Mouse (Mus musculus) intestine, postnatal 0 days (tissue): Measurements from ENCODE around the gene Grin2a. TPM values are rescaled to one million over a fixed set of nuclear protein-coding genes. Genes with fewer than 3 reads are reported as not detected.

Experiments used
- ATAC-seq: fragments of 200-750 bp; cut with Nextera tagmentation; 2 replicates; pipeline ENCODE4 v1.8.0; 2017; ENCODE audit warnings: mild to moderate bottlenecking, moderate TSS enrichment, moderate library complexity
- H3K27ac ChIP-seq: fragments of 300-500 bp; sonication (generic); 2 replicates; pipeline ENCODE4 v1.5.1; 2014; ENCODE audit warnings: mild to moderate bottlenecking, low read depth, low read length, moderate library complexity
- H3K27me3 ChIP-seq: fragments of 300-500 bp; sonication (generic); replicated peaks from 2 replicates; pipeline ENCODE4 v1.6.1; 2014; ENCODE audit warnings: low read length, mixed read lengths; ENCODE audit not compliant: control insufficient read depth, insufficient read depth
- H3K36me3 ChIP-seq: fragments of 300-500 bp; sonication (generic); 2 replicates; pipeline ENCODE4 v1.6.1; 2014; ENCODE audit warnings: mild to moderate bottlenecking, moderate library complexity; ENCODE audit not compliant: control insufficient read depth, insufficient read depth
- H3K4me1 ChIP-seq: fragments of 300-500 bp; sonication (generic); replicated peaks from 2 replicates; pipeline ENCODE4 v1.6.1; 2014; ENCODE audit warnings: antibody characterized with exemption, low read length, mixed read lengths; ENCODE audit not compliant: control insufficient read depth, insufficient read depth
- H3K4me2 ChIP-seq: fragments of 300-500 bp; sonication (generic); replicated peaks from 2 replicates; pipeline ENCODE4 v1.6.1; 2014; ENCODE audit warnings: low read depth, mild to moderate bottlenecking, moderate library complexity
- H3K4me3 ChIP-seq: fragments of 300-500 bp; sonication (generic); 2 replicates; pipeline ENCODE4 v1.5.1; 2014; ENCODE audit warnings: low read depth, low read length
- H3K9ac ChIP-seq: fragments of 300-500 bp; sonication (generic); 2 replicates; pipeline ENCODE4 v1.6.1; 2014; ENCODE audit warnings: mild to moderate bottlenecking, low read depth, low read length
- H3K9me3 ChIP-seq: fragments of 300-500 bp; sonication (generic); 2 replicates; pipeline ENCODE4 v1.6.1; 2016; ENCODE audit warnings: mixed run types; ENCODE audit not compliant: control insufficient read depth
- CTCF ChIP-seq: sonication (generic); IDR thresholded peaks from 2 replicates; pipeline ENCODE4 v1.5.1; 2016; ENCODE audit warnings: low read depth, mild to moderate bottlenecking, control low read depth, antibody characterized with exemption, moderate library complexity
- WGBS: fragments of 180-500 bp; shearing (Covaris S2); extraction: QIAGEN DNeasy Blood & Tissue Kit; methylation state at CpG from one replicate; pipeline ENCODE4 v1.1.7; 2014; 5-methylcytosine and 5-hydroxymethylcytosine counted together
- polyA plus RNA-seq: library from polyadenylated mRNA; unstranded; fragments of >200 nt; fragmentation: Nextera tagmentation; extraction: Ambion mirVana; gene quantifications from 2 replicates; pipeline ENCODE4 v1.2.1, GENCODE M21; 2015

The Grin2a gene
- polyA plus RNA-seq, 1 experiment from 2014 or later: not detected

DNA sequence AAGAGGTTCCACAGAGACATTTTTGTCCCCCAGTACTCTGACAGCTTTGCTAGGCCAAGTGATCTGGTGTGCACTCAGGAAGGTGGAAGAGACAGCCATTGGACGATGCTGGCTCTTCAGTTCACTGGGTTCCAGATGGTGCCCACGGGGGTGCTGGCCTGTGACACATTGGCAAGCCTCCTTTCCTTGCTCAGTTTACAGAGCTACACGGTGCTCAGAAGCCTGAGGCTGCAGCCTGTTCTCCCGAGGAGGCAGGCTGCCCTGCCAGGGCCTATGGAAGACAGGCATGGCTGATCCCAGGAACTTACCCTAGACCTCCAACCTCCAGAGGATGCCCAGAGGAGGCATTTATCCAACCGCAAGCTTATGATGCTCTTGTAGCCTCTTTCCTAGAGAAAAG is 10.2 kb upstream of the Grin2a start:
- no peak for ATAC-seq
- WGBS: 81% methylated on average over 5 of the region's 5 CpGs
- Histone ChIP-seq H3K4me1 (no peaks in the 10 kb centered on the region), H3K27me3 (no peaks in the 10 kb centered on the region), H3K36me3 (no peaks in the 10 kb centered on the region), H3K4me2 (no peak overlapping the region), H3K4me3 (no peak overlapping the region), H3K9ac (no peak overlapping the region), H3K9me3 (no peaks in the 10 kb centered on the region), H3K27ac (no peak overlapping the region)
- no peak for TF ChIP-seq CTCF

DNA sequence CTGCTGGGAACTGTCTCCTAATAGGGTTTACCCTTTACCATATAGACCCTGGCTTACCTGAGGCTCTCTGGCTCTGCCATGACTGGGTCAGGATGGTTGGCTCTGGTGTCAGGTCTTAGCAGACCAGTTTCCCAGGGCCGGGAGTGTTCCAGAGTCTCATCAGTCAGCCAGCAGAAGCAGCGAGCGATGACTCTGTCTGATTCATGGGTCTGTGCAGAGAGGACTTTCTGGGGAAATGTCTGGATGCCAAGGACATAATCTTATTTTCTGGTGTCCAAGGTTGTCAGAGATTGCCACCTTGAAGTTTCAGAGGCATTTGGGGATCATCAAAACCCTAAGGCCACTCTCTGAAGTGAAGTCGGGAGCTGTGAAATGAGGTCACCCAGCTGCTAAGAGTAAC is 8.7 kb upstream of the Grin2a start:
- Histone ChIP-seq H3K9ac (no peak overlapping the region), H3K27ac (no peak overlapping the region), H3K4me3 (no peak overlapping the region), H3K36me3 (no peaks in the 10 kb centered on the region), H3K27me3 (no peaks in the 10 kb centered on the region), H3K4me1 (no peaks in the 10 kb centered on the region), H3K9me3 (no peaks in the 10 kb centered on the region), H3K4me2 (no peak overlapping the region)
- ATAC-seq: no peak
- 75% methylated on average over 4 of the region's 4 CpGs for WGBS
- TF ChIP-seq CTCF: no peak

DNA sequence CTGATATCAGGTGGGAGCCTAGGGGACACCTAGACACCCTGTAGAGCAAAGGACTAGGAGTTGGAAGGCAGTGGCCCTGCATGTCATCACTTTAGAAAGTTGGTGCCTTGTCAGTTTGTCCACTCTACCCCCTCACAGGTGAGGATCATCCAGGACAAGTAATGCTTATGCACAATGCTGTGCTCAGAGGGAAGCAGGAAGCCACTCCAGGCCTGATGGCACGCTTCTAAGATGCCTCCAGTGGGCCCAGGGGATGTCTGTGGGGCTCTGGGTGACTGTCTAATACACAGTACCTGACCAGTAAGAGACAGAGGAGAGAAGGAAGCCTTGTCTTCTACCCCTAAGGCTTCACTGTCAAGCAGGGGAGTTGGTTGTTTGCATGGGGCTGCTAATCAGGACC is 7.6 kb upstream of the Grin2a start:
- TF ChIP-seq CTCF: no peak
- H3K9me3 ChIP-seq: no peaks in the 10 kb centered on the region
- no peaks in the 10 kb centered on the region for H3K36me3 ChIP-seq
- H3K27ac ChIP-seq: no peak overlapping the region
- no peaks in the 10 kb centered on the region for H3K4me1 ChIP-seq
- no peak overlapping the region for H3K4me2 ChIP-seq
- ATAC-seq: no peak
- no peaks in the 10 kb centered on the region for H3K27me3 ChIP-seq
- H3K4me3 ChIP-seq: no peak overlapping the region
- 59% methylated on average over 1 of the region's 1 CpGs for WGBS
- no peak overlapping the region for H3K9ac ChIP-seq

DNA sequence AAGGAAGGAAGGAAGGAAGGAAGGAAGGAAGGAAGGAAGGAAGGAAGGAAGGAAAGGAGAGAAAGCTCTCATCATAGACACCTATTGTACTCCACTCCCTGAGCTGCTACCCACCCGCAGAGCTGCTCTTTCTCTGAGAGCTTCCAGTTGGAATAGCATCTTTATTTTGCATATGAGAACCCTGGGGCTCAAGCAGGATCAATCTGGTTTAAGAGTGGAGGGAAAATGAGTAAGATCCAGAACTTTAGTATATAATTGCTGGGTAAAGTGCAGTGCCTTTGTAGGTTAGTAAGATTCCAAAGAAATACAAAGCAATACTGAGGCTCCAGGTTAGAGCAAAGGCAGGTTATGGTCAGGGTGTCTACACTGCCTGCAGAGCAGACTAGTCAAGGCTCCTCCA is 6.2 kb upstream of the Grin2a start:
- ATAC-seq: no peak
- no peak overlapping the region for H3K27ac ChIP-seq
- H3K9me3 ChIP-seq: no peaks in the 10 kb centered on the region
- 43% methylated on average over 1 of the region's 1 CpGs for WGBS
- H3K4me1 ChIP-seq: no peaks in the 10 kb centered on the region
- no peak overlapping the region for H3K4me2 ChIP-seq
- no peak for TF ChIP-seq CTCF
- H3K9ac ChIP-seq: no peak overlapping the region
- H3K4me3 ChIP-seq: no peak overlapping the region
- no peaks in the 10 kb centered on the region for H3K36me3 ChIP-seq
- H3K27me3 ChIP-seq: 0 out of 2 replicates have a peak, but pooled peaks cover 3% of the 10 kb centered on the region

DNA sequence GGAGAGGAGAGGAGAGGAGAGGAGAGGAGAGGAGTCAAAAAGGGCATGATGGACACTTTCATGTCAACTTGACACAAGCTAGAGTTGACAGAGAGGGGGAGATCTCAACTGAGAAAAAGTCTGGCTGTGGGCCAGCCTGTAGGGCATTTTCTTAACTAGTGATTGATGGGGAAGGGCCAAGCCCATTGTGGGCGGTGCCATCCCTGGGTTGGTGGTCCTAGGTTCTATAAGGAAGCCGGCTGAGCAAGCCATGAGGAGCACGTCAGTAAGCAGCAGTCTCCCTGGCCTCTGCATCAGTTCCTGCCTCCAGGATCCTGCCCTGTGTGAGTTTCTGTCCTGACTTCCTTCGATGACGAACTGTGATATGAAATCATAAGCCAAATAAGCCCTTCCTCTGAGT is 4.6 kb upstream of the Grin2a start:
- no peaks in the 10 kb centered on the region for H3K9me3 ChIP-seq
- WGBS: 57% methylated on average over 5 of the region's 5 CpGs
- H3K9ac ChIP-seq: no peak overlapping the region
- H3K4me2 ChIP-seq: no peak overlapping the region
- no peak overlapping the region for H3K27ac ChIP-seq
- no peaks in the 10 kb centered on the region for H3K36me3 ChIP-seq
- peaks cover 16% of the 10 kb centered on the region for H3K27me3 ChIP-seq
- TF ChIP-seq CTCF: no peak
- no peak overlapping the region for H3K4me3 ChIP-seq
- no peaks in the 10 kb centered on the region for H3K4me1 ChIP-seq
- ATAC-seq: no peak

DNA sequence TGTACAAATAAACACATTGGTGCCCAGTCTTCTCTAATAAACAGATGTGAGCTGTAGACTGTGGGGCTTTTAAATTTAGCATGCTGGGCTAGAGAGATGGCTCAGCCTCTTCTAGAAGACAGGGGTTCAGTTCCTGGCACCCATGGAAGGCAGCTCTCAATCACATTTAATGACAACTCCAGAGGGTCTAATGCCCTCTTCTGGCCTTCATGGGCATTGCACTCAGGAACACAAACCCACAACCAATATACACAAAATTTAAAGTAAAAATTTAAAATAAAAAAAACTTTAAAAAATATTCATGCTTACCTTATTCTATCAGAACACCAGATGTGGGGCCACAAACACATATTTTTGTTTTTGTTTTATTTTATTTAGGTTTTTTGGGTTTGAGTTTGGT is 2.6 kb upstream of the Grin2a start:
- H3K4me3 ChIP-seq: no peak overlapping the region
- H3K36me3 ChIP-seq: no peaks in the 10 kb centered on the region
- H3K9ac ChIP-seq: no peak overlapping the region
- no peak overlapping the region for H3K27ac ChIP-seq
- H3K4me1 ChIP-seq: no peaks in the 10 kb centered on the region
- H3K4me2 ChIP-seq: no peak overlapping the region
- H3K9me3 ChIP-seq: no peaks in the 10 kb centered on the region
- no peak for ATAC-seq
- 0 out of 2 replicates have a peak, but pooled peaks have one; percentile 7 for TF ChIP-seq CTCF
- H3K27me3 ChIP-seq: peaks cover 36% of the 10 kb centered on the region

DNA sequence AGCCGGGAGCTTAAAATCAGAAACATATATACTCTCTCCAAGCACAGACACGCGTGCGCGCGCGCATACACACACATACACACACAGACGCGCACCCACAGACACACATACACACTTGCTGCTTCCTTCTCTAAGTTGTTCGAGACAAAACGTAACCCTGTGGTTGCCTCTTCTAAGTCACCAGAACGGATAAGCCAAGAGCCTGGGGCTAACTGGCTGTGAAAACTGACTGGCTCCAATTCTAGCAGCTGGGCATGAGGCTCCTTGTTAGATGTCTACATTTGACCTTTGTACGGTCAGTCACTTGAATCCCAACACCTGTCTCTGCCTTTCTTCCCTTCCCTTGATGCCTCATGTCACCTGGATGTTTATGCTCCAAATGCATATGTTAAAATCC is 452 bp upstream of the Grin2a start:
- no peaks in the 10 kb centered on the region for H3K4me1 ChIP-seq
- H3K9me3 ChIP-seq: no peaks in the 10 kb centered on the region

More for the DNA sequence above, 452 bp upstream of the Grin2a start:
- ATAC-seq: no peak
- H3K27me3 ChIP-seq: peaks cover 48% of the 10 kb centered on the region
- TF ChIP-seq CTCF: no peak
- no peak overlapping the region for H3K27ac ChIP-seq
- H3K4me2 ChIP-seq: no peak overlapping the region
- no peaks in the 10 kb centered on the region for H3K36me3 ChIP-seq
- H3K9ac ChIP-seq: no peak overlapping the region
- H3K4me3 ChIP-seq: no peak overlapping the region
- whole genome bisulfite sequencing: 24% methylated on average over 13 of the region's 13 CpGs
